Mouse (Mus musculus) forebrain, embryonic 14.5 days (tissue): ENCODE results near the gene Cela2a. TPM values are rescaled to one million over a fixed set of nuclear protein-coding genes. Genes with fewer than 3 reads are reported as not detected.

ENCODE experiments used
- ATAC-seq: fragments of 200-750 bp; cut with Nextera tagmentation; 2 replicates; pipeline ENCODE4 v1.8.0; 2017; ENCODE audit warnings: mild to moderate bottlenecking, moderate library complexity
- DNase-seq: peaks from one replicate; pipeline ENCODE4 v3.0.0-alpha.2; 2015; ENCODE audit warnings: low spot score
- H3K27ac ChIP-seq: fragments of 300-500 bp; sonication (generic); 2 replicates; pipeline ENCODE4 v1.5.1; 2014; ENCODE audit warnings: low read depth, mild to moderate bottlenecking, control low read depth, low read length, moderate library complexity
- H3K27me3 ChIP-seq: fragments of 300-500 bp; sonication (generic); replicated peaks from 2 replicates; pipeline ENCODE4 v1.6.1; 2014; ENCODE audit warnings: low read length, control low read depth, mixed read lengths; ENCODE audit not compliant: control insufficient read depth, insufficient read depth
- H3K36me3 ChIP-seq: fragments of 300-500 bp; sonication (generic); 2 replicates; pipeline ENCODE4 v1.6.1; 2014; ENCODE audit warnings: low read length, control low read depth; ENCODE audit not compliant: control insufficient read depth, insufficient read depth
- H3K4me1 ChIP-seq: fragments of 300-500 bp; sonication (generic); 2 replicates; pipeline ENCODE4 v1.6.1; 2014; ENCODE audit warnings: antibody characterized with exemption, low read length, control low read depth; ENCODE audit not compliant: control insufficient read depth, insufficient read depth
- H3K4me2 ChIP-seq: fragments of 300-500 bp; sonication (generic); 2 replicates; pipeline ENCODE4 v1.6.1; 2014; ENCODE audit warnings: mild to moderate bottlenecking, control low read depth, low read length
- H3K4me3 ChIP-seq: fragments of 300-500 bp; sonication (generic); 2 replicates; pipeline ENCODE4 v1.5.1; 2014; ENCODE audit warnings: low read depth, low read length, control low read depth
- H3K9ac ChIP-seq: fragments of 300-500 bp; sonication (generic); 2 replicates; pipeline ENCODE4 v1.6.1; 2014; ENCODE audit warnings: mild to moderate bottlenecking, low read length, control low read depth, moderate library complexity
- H3K9me3 ChIP-seq: fragments of 300-500 bp; sonication (generic); replicated peaks from 2 replicates; pipeline ENCODE4 v1.6.1; 2016; ENCODE audit warnings: low read length, control low read depth, mixed read lengths; ENCODE audit not compliant: control insufficient read depth
- WGBS: fragments of 180-500 bp; shearing (Covaris S2); extraction: QIAGEN DNeasy Blood & Tissue Kit; methylation state at CpG from one replicate; pipeline ENCODE4 v1.1.7; 2014; 5-methylcytosine and 5-hydroxymethylcytosine counted together
- polyA plus RNA-seq: library from polyadenylated mRNA; unstranded; fragments of >200 nt; fragmentation: Nextera tagmentation; extraction: Ambion mirVana; gene quantifications from 2 replicates; pipeline ENCODE4 v1.2.1, GENCODE M21; 2014

Cela2a gene
- polyA plus RNA-seq, 1 experiment from 2014 or later = not detected

- Histone ChIP-seq H3K9ac (no peak overlapping the region), H3K9me3 (no peaks in the 10 kb centered on the region), H3K27ac (no peak overlapping the region), H3K4me3 (no peak overlapping the region), H3K4me1 (peaks cover 1% of the 10 kb centered on the region), H3K27me3 (no peaks in the 10 kb centered on the region), H3K4me2 (no peak overlapping the region), H3K36me3 (peaks cover 36% of the 10 kb centered on the region)
- 92% methylated on average over 17 of the region's 17 CpGs for WGBS
- DNase-seq (no peak), ATAC-seq (no peak)
These were observed 35.8 kb upstream of the Cela2a start for GRCm38 (mm10) chr4:141861591-141862295.

- Histone ChIP-seq H3K4me3 (no peak overlapping the region), H3K4me1 (no peaks in the 10 kb centered on the region), H3K9ac (no peak overlapping the region), H3K27me3 (no peaks in the 10 kb centered on the region), H3K27ac (no peak overlapping the region), H3K36me3 (peaks cover 32% of the 10 kb centered on the region), H3K9me3 (no peaks in the 10 kb centered on the region), H3K4me2 (no peak overlapping the region)
- ATAC-seq = no peak
- WGBS = 74% methylated on average over 19 of the region's 19 CpGs
- DNase-seq = no peak
These were observed 34.4 kb upstream of the Cela2a start for GRCm38 (mm10) chr4:141860246-141860841.

- Histone ChIP-seq H3K4me3 (no peak overlapping the region), H3K4me1 (no peaks in the 10 kb centered on the region), H3K36me3 (peaks cover 30% of the 10 kb centered on the region), H3K9me3 (no peaks in the 10 kb centered on the region), H3K27ac (no peak overlapping the region), H3K27me3 (no peaks in the 10 kb centered on the region), H3K9ac (no peak overlapping the region), H3K4me2 (no peak overlapping the region)
- ATAC-seq (no peak), DNase-seq (no peak)
- 90% methylated on average over 14 of the region's 14 CpGs for WGBS
These were observed 33.4 kb upstream of the Cela2a start for GRCm38 (mm10) chr4:141859351-141859750.

- Histone ChIP-seq H3K9me3 (no peaks in the 10 kb centered on the region), H3K4me3 (no peak overlapping the region), H3K9ac (no peak overlapping the region), H3K4me2 (no peak overlapping the region), H3K27ac (no peak overlapping the region), H3K4me1 (no peaks in the 10 kb centered on the region), H3K36me3 (peaks cover 30% of the 10 kb centered on the region), H3K27me3 (no peaks in the 10 kb centered on the region)
- DNase-seq = no peak
- WGBS = 90% methylated on average over 20 of the region's 20 CpGs
- no peak for ATAC-seq
These were observed 32.5 kb upstream of the Cela2a start for GRCm38 (mm10) chr4:141858501-141858900.

GRCm38 (mm10) chr4:141857422-141857930 lies 31.5 kb upstream of the Cela2a start:
- H3K36me3 ChIP-seq = peaks cover 30% of the 10 kb centered on the region
- peak; percentile 85 for ATAC-seq
- peak overlapping the region; percentile 30; the same call in 1 of the 2 replicates for H3K27ac ChIP-seq
- no peaks in the 10 kb centered on the region for H3K4me1 ChIP-seq
- H3K4me2 ChIP-seq = no peak overlapping the region
- H3K9ac ChIP-seq = no peak overlapping the region
- no peak overlapping the region for H3K4me3 ChIP-seq
- H3K27me3 ChIP-seq = no peaks in the 10 kb centered on the region
- no peaks in the 10 kb centered on the region for H3K9me3 ChIP-seq
- DNase-seq = peak; percentile 86
- 9% methylated on average over 10 of the region's 10 CpGs for WGBS

- Histone ChIP-seq H3K9me3 (no peaks in the 10 kb centered on the region), H3K27ac (no peak overlapping the region), H3K36me3 (no peaks in the 10 kb centered on the region), H3K9ac (no peak overlapping the region), H3K27me3 (no peaks in the 10 kb centered on the region), H3K4me1 (no peaks in the 10 kb centered on the region), H3K4me3 (no peak overlapping the region), H3K4me2 (no peak overlapping the region)
- DNase-seq (peak; percentile 77), ATAC-seq (no peak)
- WGBS = 74% methylated on average over 9 of the region's 9 CpGs
These were observed 27.5 kb upstream of the Cela2a start for GRCm38 (mm10) chr4:141853437-141853836.

GRCm38 (mm10) chr4:141845999-141846398 lies 20.0 kb upstream of the Cela2a start, which contains the start of gene Ctrc:
Ctrc (minus strand) TSS chr4:141846359.
- Histone ChIP-seq H3K4me2 (no peak within 1 kb of the TSS), H3K36me3 (no peaks in the 10 kb centered on the region), H3K4me3 (no peak within 1 kb of the TSS), H3K9me3 (no peaks in the 10 kb centered on the region), H3K9ac (no peak within 1 kb of the TSS), H3K27me3 (no peaks in the 10 kb centered on the region), H3K27ac (no peak within 1 kb of the TSS), H3K4me1 (no peaks in the 10 kb centered on the region)
- 84% methylated on average over 6 of the region's 6 CpGs for WGBS
- no peak for ATAC-seq
- DNase-seq = no peak

- DNase-seq (no peak), ATAC-seq (no peak)
- 66% methylated on average over 5 of the region's 5 CpGs for WGBS
These were observed 8.7 kb upstream of the Cela2a start for GRCm38 (mm10) chr4:141834536-141835095.

GRCm38 (mm10) chr4:141833911-141834310 lies 8.0 kb upstream of the Cela2a start:
- H3K36me3 ChIP-seq = no peaks in the 10 kb centered on the region
- ATAC-seq = no peak
- H3K4me3 ChIP-seq = no peak overlapping the region
- no peak for DNase-seq
- H3K27ac ChIP-seq = no peak overlapping the region
- H3K27me3 ChIP-seq = no peaks in the 10 kb centered on the region
- no peak overlapping the region for H3K4me2 ChIP-seq
- H3K9ac ChIP-seq = no peak overlapping the region
- no peaks in the 10 kb centered on the region for H3K9me3 ChIP-seq
- no peaks in the 10 kb centered on the region for H3K4me1 ChIP-seq
- 55% methylated on average over 1 of the region's 1 CpGs for WGBS

More at GRCm38 (mm10) chr4:141834536-141835095, 8.7 kb upstream of the Cela2a start:
- Histone ChIP-seq H3K4me1 (no peaks in the 10 kb centered on the region), H3K4me3 (no peak overlapping the region), H3K4me2 (no peak overlapping the region), H3K9ac (no peak overlapping the region), H3K9me3 (no peaks in the 10 kb centered on the region), H3K27me3 (no peaks in the 10 kb centered on the region), H3K36me3 (no peaks in the 10 kb centered on the region), H3K27ac (no peak overlapping the region)
